10 mouse cellular contexts compared by ENCODE assay signal in genomic region chr17:26439001-26439400, GRCm38 (mm10). TPM values are rescaled to one million over a fixed set of nuclear protein-coding genes. Genes with fewer than 3 reads are reported as not detected.
A peak's percentile ranks its signal among the peaks of the same experiment; 100 is the strongest.
DNase-seq lines count a peak whose midpoint lies in the region; ATAC-seq and TF ChIP-seq lines count a peak whose summit lies in the region.
"Had no signal": no experiment of that assay in that cellular context is flagged by ENCODE, and none has a peak within 500 bp of the region (broad histone marks: within the 10 kb centered on the region; RNA-seq: fewer than 3 reads in every experiment).

No protein-coding gene starts in this region.

- peaks cover 35% of the 10 kb centered on the region for H3K36me3 ChIP-seq in kidney, embryonic 15.5 days
- H3K36me3 ChIP-seq in embryonic facial prominence, embryonic 14.5 days (ENCODE audit: control insufficient read depth, insufficient read depth, low read length) = 0 out of 2 replicates have a peak, but pooled peaks cover 7% of the 10 kb centered on the region
- H3K36me3 ChIP-seq in intestine, embryonic 14.5 days (ENCODE audit: control insufficient read depth, insufficient read depth, low read length) = peaks cover 37% of the 10 kb centered on the region
- H3K36me3 ChIP-seq in midbrain, postnatal 0 days (ENCODE audit: insufficient read depth, low read length) = peaks cover 34% of the 10 kb centered on the region
- H3K36me3 ChIP-seq: G1E had no signal

- no peak for TF ChIP-seq CTCF in midbrain, postnatal 0 days (IDR thresholded peaks at IDR 0.05)

- no peak overlapping the region for H3K27ac ChIP-seq in kidney, embryonic 15.5 days
- no peak overlapping the region for H3K27ac ChIP-seq in embryonic facial prominence, embryonic 14.5 days (replicated peaks; ENCODE audit: low read depth, low read length)
- no peak overlapping the region for H3K27ac ChIP-seq in intestine, embryonic 14.5 days (ENCODE audit: low read depth)
- H3K27ac ChIP-seq in midbrain, postnatal 0 days (ENCODE audit: low read depth, low read length) = no peak overlapping the region

- no peak; the same call in 1 of the 2 replicates for ATAC-seq in kidney, embryonic 15.5 days (replicated peaks; ENCODE audit: low FRiP score)
- ATAC-seq in embryonic facial prominence, embryonic 14.5 days (ENCODE audit: low read depth) = no peak
- peak; percentile 22; the same call in 1 of the 2 replicates for ATAC-seq in intestine, embryonic 14.5 days (replicated peaks; ENCODE audit: low FRiP score, low TSS enrichment, low read depth)
- ATAC-seq in midbrain, postnatal 0 days (ENCODE audit: low FRiP score) = no peak

- peaks cover 8% of the 10 kb centered on the region for H3K4me1 ChIP-seq in kidney, embryonic 15.5 days
- peaks cover 3% of the 10 kb centered on the region; the same call in 1 of the 2 replicates for H3K4me1 ChIP-seq in embryonic facial prominence, embryonic 14.5 days (ENCODE audit: control insufficient read depth, insufficient read depth, low read length)
- H3K4me1 ChIP-seq in intestine, embryonic 14.5 days (replicated peaks; ENCODE audit: control insufficient read depth, insufficient read depth, low read length) = no peaks in the 10 kb centered on the region; the same call in 1 of the 2 replicates
- no peaks in the 10 kb centered on the region for H3K4me1 ChIP-seq in midbrain, postnatal 0 days (ENCODE audit: insufficient read depth, low read length)

- H3K4me2 ChIP-seq in kidney, embryonic 15.5 days = peak overlapping the region; percentile 72
- peak overlapping the region; percentile 64 for H3K4me2 ChIP-seq in embryonic facial prominence, embryonic 14.5 days (ENCODE audit: low read depth, low read length)
- peak overlapping the region; percentile 48 for H3K4me2 ChIP-seq in intestine, embryonic 14.5 days (ENCODE audit: low read length)
- peak overlapping the region; percentile 41 for H3K4me2 ChIP-seq in midbrain, postnatal 0 days (ENCODE audit: low read depth, low read length, poor library complexity, severe bottlenecking)

- H3K4me3 ChIP-seq in kidney, embryonic 15.5 days (replicated peaks) = peak overlapping the region; percentile 44
- H3K4me3 ChIP-seq in embryonic facial prominence, embryonic 14.5 days (ENCODE audit: low read depth, low read length) = peak overlapping the region; percentile 37
- peak overlapping the region; percentile 25 for H3K4me3 ChIP-seq in intestine, embryonic 14.5 days (ENCODE audit: low read depth, low read length)
- H3K4me3 ChIP-seq in midbrain, postnatal 0 days (ENCODE audit: low read depth, low read length) = peak overlapping the region; percentile 22; the same call in 1 of the 2 replicates

- H3K9me3 ChIP-seq in kidney, embryonic 15.5 days (replicated peaks) = no peaks in the 10 kb centered on the region
- H3K9me3 ChIP-seq in embryonic facial prominence, embryonic 14.5 days (ENCODE audit: control insufficient read depth, low read length) = no peaks in the 10 kb centered on the region
- H3K9me3 ChIP-seq in intestine, embryonic 14.5 days (ENCODE audit: control insufficient read depth, low read length) = no peaks in the 10 kb centered on the region
- H3K9me3 ChIP-seq in midbrain, postnatal 0 days (ENCODE audit: low read length) = no peaks in the 10 kb centered on the region

- no peak for DNase-seq in kidney, postnatal 14 days
- no peak for DNase-seq in embryonic facial prominence, embryonic 14.5 days (ENCODE audit: low spot score)
- no peak for DNase-seq in intestine, embryonic 14.5 days (ENCODE audit: low spot score)
- no peak for DNase-seq in midbrain, postnatal 0 days (ENCODE audit: low spot score)
- no peak for DNase-seq in ovary, postnatal 36 days (ENCODE audit: low spot score)
- no peak for DNase-seq in cerebellum, postnatal 14 days
- DNase-seq in cerebellum, adult 9-11 months = no peak
- DNase-seq: kidney, postnatal 25 days had no signal

- 11% methylated on average over 52 of the region's 52 CpGs for whole genome bisulfite sequencing in kidney, embryonic 15.5 days
- WGBS in embryonic facial prominence, embryonic 14.5 days = 21% methylated on average over 41 of the region's 52 CpGs
- 20% methylated on average over 52 of the region's 52 CpGs for WGBS in intestine, embryonic 14.5 days
- 12% methylated on average over 47 of the region's 52 CpGs for WGBS in midbrain, postnatal 0 days

- H3K9ac ChIP-seq in kidney, embryonic 15.5 days = peak overlapping the region; percentile 40
- H3K9ac ChIP-seq in embryonic facial prominence, embryonic 14.5 days (ENCODE audit: low read depth, low read length) = peak overlapping the region; percentile 50
- H3K9ac ChIP-seq in intestine, embryonic 14.5 days (ENCODE audit: low read length) = no peak overlapping the region
- no peak overlapping the region; the same call in 1 of the 2 replicates for H3K9ac ChIP-seq in midbrain, postnatal 0 days (replicated peaks; ENCODE audit: low read length, poor library complexity, severe bottlenecking)

- peaks cover 39% of the 10 kb centered on the region for H3K27me3 ChIP-seq in kidney, embryonic 15.5 days
- H3K27me3 ChIP-seq in embryonic facial prominence, embryonic 14.5 days (replicated peaks; ENCODE audit: control insufficient read depth, insufficient read depth, low read length) = peaks cover 38% of the 10 kb centered on the region
- H3K27me3 ChIP-seq in intestine, embryonic 14.5 days (replicated peaks; ENCODE audit: control insufficient read depth, insufficient read depth, low read length) = peaks cover 28% of the 10 kb centered on the region
- peaks cover 13% of the 10 kb centered on the region for H3K27me3 ChIP-seq in midbrain, postnatal 0 days (ENCODE audit: insufficient read depth, low read length)

RNA-seq across cellular contexts. Expression of gene Neurl1b, which starts 24.4 kb away (rescaled TPM):
- polyA plus RNA-seq in kidney, embryonic 15.5 days (2015; fragmentation: Nextera tagmentation; extraction: Ambion mirVana) = 1.3 and 1.7 TPM in 2 replicates
- 0.85 and 1.0 TPM in 2 replicates for polyA plus RNA-seq in embryonic facial prominence, embryonic 14.5 days (2014; fragmentation: Nextera tagmentation; extraction: Ambion mirVana)
- 2.3 and 3.1 TPM in 2 replicates for polyA plus RNA-seq in intestine, embryonic 14.5 days (2014; fragmentation: Nextera tagmentation; extraction: Ambion mirVana)
- 51.1 and 69.7 TPM in 2 replicates for total RNA-seq in midbrain, postnatal 0 days (2014; rRNA removed)
- 2.1 and 2.3 TPM in 2 replicates for polyA plus RNA-seq in midbrain, postnatal 0 days (2015; fragmentation: Nextera tagmentation; extraction: Ambion mirVana)
- polyA plus RNA-seq: G1E had no signal

Comparison
In these comparisons a context has a peak if more than half of its experiments do, and no peak if none do; other contexts are left out.
1. H3K9ac ChIP-seq: peak in kidney, embryonic 15.5 days (single experiment) and embryonic facial prominence, embryonic 14.5 days (single experiment); none in intestine, embryonic 14.5 days (single experiment) and midbrain, postnatal 0 days (single experiment).
2. Peak in every context shown above with its lines, with median percentiles within 50 percentile points of each other: H3K4me2 ChIP-seq and H3K4me3 ChIP-seq.